Mouse (Mus musculus): ENCODE data around the gene Nceh1. TPM values are rescaled to one million over a fixed set of nuclear protein-coding genes. Genes with fewer than 3 reads are reported as not detected.

Gene Nceh1
- polyA plus RNA-seq, 1 experiment = 51.5 TPM

DNA sequence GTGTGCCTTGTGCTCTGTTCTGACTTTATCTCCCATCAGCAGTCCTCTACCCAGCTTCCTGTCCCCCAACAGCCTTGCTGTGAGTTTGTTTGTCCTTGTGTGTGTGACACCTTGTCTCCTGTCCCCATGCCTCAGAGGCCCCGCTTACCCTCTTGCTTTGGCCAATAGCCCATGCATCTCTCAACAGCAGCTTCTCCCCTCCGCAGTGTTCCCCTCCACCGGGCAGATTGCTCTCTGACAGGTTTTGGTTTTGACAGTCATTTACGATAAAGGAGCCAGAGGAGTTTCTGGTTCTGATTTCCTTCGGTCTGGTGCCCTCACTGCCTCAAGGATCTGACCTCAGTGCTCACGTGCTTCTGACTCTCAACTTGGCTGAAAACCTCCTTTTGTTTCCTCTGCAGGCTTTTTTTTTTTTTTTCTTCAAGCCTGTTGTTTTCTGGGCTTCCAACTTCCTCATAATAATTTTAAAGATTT, 11.1 kb downstream of the Nceh1 start:
- WGBS = 34% methylated on average over 6 of the region's 6 CpGs
- H3K4me1 ChIP-seq (ENCODE audit: control insufficient read depth, insufficient read depth, low read length) = peaks cover 6% of the 10 kb centered on the region; the same call in 1 of the 2 replicates
- no peak overlapping the region for H3K4me3 ChIP-seq (replicated peaks; ENCODE audit: insufficient read depth, low read depth, low read length)
- DNase-seq = no peak
- TF ChIP-seq CTCF (IDR thresholded peaks at IDR 0.05; ENCODE audit: borderline replicate concordance, insufficient read depth, low read depth, low read length) = no peak
- no peak for TF ChIP-seq POLR2A (IDR thresholded peaks at IDR 0.05; ENCODE audit: borderline replicate concordance, insufficient read depth, low read length)
- no peaks in the 10 kb centered on the region for H3K27me3 ChIP-seq (ENCODE audit: control insufficient read depth, insufficient read depth, low read length)
- no peak overlapping the region for H3K27ac ChIP-seq (ENCODE audit: insufficient read depth, low read length)

DNA sequence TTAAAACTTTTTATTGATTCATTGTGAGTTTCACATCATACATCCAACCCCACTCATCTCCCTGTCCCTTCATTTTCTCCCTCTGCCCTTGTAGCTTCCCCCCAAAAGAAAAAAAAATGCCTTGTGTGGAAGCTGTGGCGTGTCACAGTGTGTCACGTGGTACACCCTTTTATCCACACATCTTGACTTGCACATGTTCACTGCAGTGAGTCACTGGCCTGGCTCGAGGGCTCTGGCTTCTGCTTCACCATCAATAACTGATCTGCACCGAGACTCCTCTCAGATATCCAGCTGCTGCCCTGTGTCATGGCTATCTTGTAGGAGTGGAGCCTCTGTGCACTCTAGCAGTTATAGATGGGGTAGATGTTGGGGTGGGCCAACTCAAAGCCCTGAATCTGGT, 12.4 kb downstream of the Nceh1 start:
- TF ChIP-seq CTCF (IDR thresholded peaks at IDR 0.05; ENCODE audit: borderline replicate concordance, insufficient read depth, low read depth, low read length) (no peak), POLR2A (IDR thresholded peaks at IDR 0.05; ENCODE audit: borderline replicate concordance, insufficient read depth, low read length) (no peak)
- 76% methylated on average over 4 of the region's 4 CpGs for WGBS
- no peaks in the 10 kb centered on the region for H3K27me3 ChIP-seq (ENCODE audit: control insufficient read depth, insufficient read depth, low read length)

DNA sequence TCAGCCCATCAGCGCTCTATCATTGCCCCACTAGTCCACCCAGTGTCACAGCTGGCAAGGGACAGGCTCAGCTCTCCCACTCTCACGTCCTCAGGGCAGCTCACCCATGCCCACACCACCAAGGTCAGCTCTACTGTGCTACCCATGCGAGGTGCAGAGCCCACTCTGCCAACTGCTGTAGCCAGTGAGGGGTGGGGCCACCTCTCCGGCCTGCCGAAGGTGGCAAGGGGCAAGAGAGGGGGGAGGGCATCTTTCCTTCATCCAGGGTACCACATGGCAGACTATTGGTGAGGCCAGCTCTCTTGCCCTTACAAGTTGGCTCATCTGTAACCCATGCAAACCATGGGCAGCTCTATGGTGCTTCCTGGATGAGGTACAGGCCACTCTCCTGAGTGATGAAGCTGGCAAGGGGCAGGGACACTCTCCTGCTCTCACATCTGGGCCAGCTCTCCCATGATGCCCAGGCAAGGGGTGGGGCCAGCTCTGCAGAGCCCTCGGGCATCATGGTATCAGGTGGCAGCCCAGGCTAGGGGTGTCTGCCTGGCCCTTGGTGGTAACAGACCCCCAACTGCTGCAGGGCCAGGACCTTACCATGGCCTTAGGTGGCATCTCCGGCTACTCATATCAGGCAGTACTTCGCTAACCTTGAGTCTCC, 12.9 kb downstream of the Nceh1 start:
- Histone ChIP-seq H3K4me1 (ENCODE audit: control insufficient read depth, insufficient read depth, low read length) (peaks cover 6% of the 10 kb centered on the region; the same call in 1 of the 2 replicates), H3K27me3 (ENCODE audit: control insufficient read depth, insufficient read depth, low read length) (no peaks in the 10 kb centered on the region), H3K4me3 (replicated peaks; ENCODE audit: insufficient read depth, low read depth, low read length) (no peak overlapping the region), H3K27ac (ENCODE audit: insufficient read depth, low read length) (no peak overlapping the region)
- WGBS = 87% methylated on average over 8 of the region's 8 CpGs
- DNase-seq = no peak
- TF ChIP-seq POLR2A (IDR thresholded peaks at IDR 0.05; ENCODE audit: borderline replicate concordance, insufficient read depth, low read length) (no peak), CTCF (IDR thresholded peaks at IDR 0.05; ENCODE audit: borderline replicate concordance, insufficient read depth, low read depth, low read length) (no peak)

More for the DNA sequence above, 12.4 kb downstream of the Nceh1 start:
- no peak for DNase-seq
- peaks cover 6% of the 10 kb centered on the region; the same call in 1 of the 2 replicates for H3K4me1 ChIP-seq (ENCODE audit: control insufficient read depth, insufficient read depth, low read length)
- H3K27ac ChIP-seq (ENCODE audit: insufficient read depth, low read length) = no peak overlapping the region
- H3K4me3 ChIP-seq (replicated peaks; ENCODE audit: insufficient read depth, low read depth, low read length) = no peak overlapping the region

- peaks cover 6% of the 10 kb centered on the region; the same call in 1 of the 2 replicates for H3K4me1 ChIP-seq (ENCODE audit: control insufficient read depth, insufficient read depth, low read length)
- no peak overlapping the region for H3K4me3 ChIP-seq (replicated peaks; ENCODE audit: insufficient read depth, low read depth, low read length)
- no peaks in the 10 kb centered on the region for H3K27me3 ChIP-seq (ENCODE audit: control insufficient read depth, insufficient read depth, low read length)
- TF ChIP-seq CTCF (IDR thresholded peaks at IDR 0.05; ENCODE audit: borderline replicate concordance, insufficient read depth, low read depth, low read length) = no peak
- TF ChIP-seq POLR2A (IDR thresholded peaks at IDR 0.05; ENCODE audit: borderline replicate concordance, insufficient read depth, low read length) = no peak
- DNase-seq = no peak
- WGBS = 78% methylated on average over 1 of the region's 1 CpGs
- H3K27ac ChIP-seq (ENCODE audit: insufficient read depth, low read length) = no peak overlapping the region
Measured at GRCm38 (mm10) chr3:27196529-27196928, 13.8 kb downstream of the Nceh1 start.

GRCm38 (mm10) chr3:27197816-27198215, 15.1 kb downstream of the Nceh1 start:
- H3K27me3 ChIP-seq (ENCODE audit: control insufficient read depth, insufficient read depth, low read length) = no peaks in the 10 kb centered on the region
- peaks cover 4% of the 10 kb centered on the region; the same call in 1 of the 2 replicates for H3K4me1 ChIP-seq (ENCODE audit: control insufficient read depth, insufficient read depth, low read length)
- H3K27ac ChIP-seq (ENCODE audit: insufficient read depth, low read length) = no peak overlapping the region
- H3K4me3 ChIP-seq (replicated peaks; ENCODE audit: insufficient read depth, low read depth, low read length) = no peak overlapping the region
- 76% methylated on average over 5 of the region's 5 CpGs for WGBS
- TF ChIP-seq POLR2A (IDR thresholded peaks at IDR 0.05; ENCODE audit: borderline replicate concordance, insufficient read depth, low read length) = no peak
- no peak for TF ChIP-seq CTCF (IDR thresholded peaks at IDR 0.05; ENCODE audit: borderline replicate concordance, insufficient read depth, low read depth, low read length)
- DNase-seq = no peak

- TF ChIP-seq POLR2A (IDR thresholded peaks at IDR 0.05; ENCODE audit: borderline replicate concordance, insufficient read depth, low read length) (no peak), CTCF (IDR thresholded peaks at IDR 0.05; ENCODE audit: borderline replicate concordance, insufficient read depth, low read depth, low read length) (no peak)
- H3K4me1 ChIP-seq (ENCODE audit: control insufficient read depth, insufficient read depth, low read length) = no peaks in the 10 kb centered on the region
- H3K27ac ChIP-seq (ENCODE audit: insufficient read depth, low read length) = no peak overlapping the region
- H3K4me3 ChIP-seq (replicated peaks; ENCODE audit: insufficient read depth, low read depth, low read length) = no peak overlapping the region
- WGBS = 92% methylated on average over 7 of the region's 7 CpGs
- H3K27me3 ChIP-seq (ENCODE audit: control insufficient read depth, insufficient read depth, low read length) = no peaks in the 10 kb centered on the region
- no peak for DNase-seq
Measured at GRCm38 (mm10) chr3:27199120-27199519, 16.4 kb downstream of the Nceh1 start.

GRCm38 (mm10) chr3:27201728-27202411, 19.1 kb downstream of the Nceh1 start:
- DNase-seq = no peak
- no peaks in the 10 kb centered on the region for H3K27me3 ChIP-seq (ENCODE audit: control insufficient read depth, insufficient read depth, low read length)
- H3K27ac ChIP-seq (ENCODE audit: insufficient read depth, low read length) = no peak overlapping the region
- H3K4me3 ChIP-seq (replicated peaks; ENCODE audit: insufficient read depth, low read depth, low read length) = no peak overlapping the region
- WGBS = 90% methylated on average over 5 of the region's 5 CpGs
- no peak for TF ChIP-seq CTCF (IDR thresholded peaks at IDR 0.05; ENCODE audit: borderline replicate concordance, insufficient read depth, low read depth, low read length)
- TF ChIP-seq POLR2A (IDR thresholded peaks at IDR 0.05; ENCODE audit: borderline replicate concordance, insufficient read depth, low read length) = no peak
- peaks cover 4% of the 10 kb centered on the region; the same call in 1 of the 2 replicates for H3K4me1 ChIP-seq (ENCODE audit: control insufficient read depth, insufficient read depth, low read length)

Measured in cerebellum, adult 2 months (tissue).